Mouse (Mus musculus): ENCODE data around the gene Ptprk.

DNA sequence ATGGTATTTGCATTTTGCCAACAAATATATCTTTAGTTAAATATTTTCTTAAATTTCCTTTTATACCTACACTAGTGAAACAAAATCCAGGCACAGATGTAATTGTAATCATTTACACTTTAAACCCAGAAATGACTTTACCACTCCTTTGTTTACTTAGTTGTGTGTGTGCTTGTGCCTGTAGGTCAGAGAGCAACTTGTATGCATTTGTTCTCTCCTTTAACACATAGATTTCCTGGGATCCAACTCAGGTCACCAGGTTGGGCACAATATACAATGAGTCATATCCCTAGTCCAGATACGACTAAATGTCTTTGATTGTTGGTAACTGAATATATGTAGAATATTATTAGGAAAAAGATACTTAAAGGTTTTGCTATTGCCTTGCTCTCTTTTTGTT is 153.6 kb downstream of the Ptprk start:
- no peak for TF ChIP-seq CTCF (conservative IDR thresholded peaks at IDR 0.05; ENCODE audit: low read length)
- no peak for TF ChIP-seq POU5F1 (IDR thresholded peaks at IDR 0.05; ENCODE audit: borderline replicate concordance, low read length)
- no peak for TF ChIP-seq NANOG (IDR thresholded peaks at IDR 0.05; ENCODE audit: borderline replicate concordance, low read length)

All from E14TG2a.4 (cell line).